Mouse (Mus musculus): Measurements from ENCODE around the gene Gm19345.

Gm19345 gene

GRCm38 (mm10) chr7:19824182-19824973 is 27.4 kb upstream of the Gm19345 start:
- in situ Hi-C loops (cut with MboI, MseI): no loop called here

- in situ Hi-C loops (cut with MboI, MseI): no loop called here
Observed at GRCm38 (mm10) chr7:19826756-19827155, 25.0 kb upstream of the Gm19345 start.

- in situ Hi-C loops (cut with MboI, MseI): no loop called here
Observed at GRCm38 (mm10) chr7:19829694-19830093, 22.1 kb upstream of the Gm19345 start.

DNA sequence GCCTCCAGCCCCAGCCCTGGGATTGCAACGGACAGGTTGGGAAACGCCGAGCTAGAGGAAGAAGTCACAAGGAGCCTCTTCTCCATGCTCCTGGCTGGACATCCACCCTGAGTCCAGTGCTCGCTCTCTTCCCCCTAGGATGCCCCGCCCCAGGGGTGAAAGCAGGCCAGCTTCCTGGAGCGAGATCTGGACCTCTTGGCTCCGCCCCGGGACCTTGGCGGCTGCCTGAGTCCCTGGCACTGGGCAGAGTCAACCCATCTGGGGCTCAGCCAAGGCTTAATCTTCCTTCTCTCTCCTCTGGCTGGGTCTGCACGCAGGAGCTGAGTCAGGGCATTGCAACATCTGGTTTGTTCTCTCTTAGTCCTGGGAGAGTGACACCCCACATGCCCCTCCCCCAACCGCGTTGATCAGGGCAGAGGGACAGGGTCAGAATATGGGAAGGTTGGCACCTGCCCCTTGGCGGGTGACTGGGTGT is 21.1 kb upstream of the Gm19345 start:
- in situ Hi-C loops (cut with MboI, MseI): no loop called here

DNA sequence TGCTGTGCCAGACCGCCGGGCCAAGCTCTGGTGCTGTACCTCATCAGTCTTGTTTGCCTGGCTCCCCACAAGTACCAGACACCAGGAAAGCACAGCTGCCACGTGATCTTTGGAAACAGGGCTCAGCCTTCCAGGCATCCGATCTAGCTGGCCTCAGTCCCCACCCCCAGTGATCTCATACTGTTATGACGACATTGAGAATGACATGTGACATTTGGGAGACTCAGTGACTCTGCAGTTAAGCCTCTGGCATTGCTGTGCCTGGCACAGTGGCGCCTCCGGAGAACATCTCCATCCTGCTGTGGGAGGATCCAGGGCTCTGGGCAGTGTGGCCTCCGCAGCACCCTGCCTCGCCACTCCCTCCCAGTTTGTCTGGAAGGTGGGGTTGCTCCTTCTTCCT is 20.0 kb upstream of the Gm19345 start:
- in situ Hi-C loops (cut with MboI, MseI): no loop called here

DNA sequence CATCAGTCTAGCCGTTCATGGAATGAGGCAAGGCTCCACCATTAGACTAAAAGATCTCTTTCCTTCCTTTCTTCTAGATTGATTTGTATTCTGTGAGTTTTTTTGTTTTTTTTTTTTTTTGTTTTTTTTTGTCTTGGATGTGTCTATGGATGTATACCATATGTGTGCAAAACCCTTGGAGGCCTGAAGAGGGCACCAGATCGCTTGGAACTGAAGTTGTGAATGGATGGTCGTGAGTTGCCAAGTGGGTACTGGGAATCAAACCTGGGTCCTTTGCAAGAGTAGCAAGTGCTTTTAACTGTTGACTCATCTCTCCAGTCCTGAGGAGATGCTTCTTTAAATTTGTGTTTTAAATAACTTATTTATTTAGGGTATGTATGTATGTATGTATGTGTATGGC is 17.7 kb upstream of the Gm19345 start:
- in situ Hi-C loops (cut with MboI, MseI): no loop called here

DNA sequence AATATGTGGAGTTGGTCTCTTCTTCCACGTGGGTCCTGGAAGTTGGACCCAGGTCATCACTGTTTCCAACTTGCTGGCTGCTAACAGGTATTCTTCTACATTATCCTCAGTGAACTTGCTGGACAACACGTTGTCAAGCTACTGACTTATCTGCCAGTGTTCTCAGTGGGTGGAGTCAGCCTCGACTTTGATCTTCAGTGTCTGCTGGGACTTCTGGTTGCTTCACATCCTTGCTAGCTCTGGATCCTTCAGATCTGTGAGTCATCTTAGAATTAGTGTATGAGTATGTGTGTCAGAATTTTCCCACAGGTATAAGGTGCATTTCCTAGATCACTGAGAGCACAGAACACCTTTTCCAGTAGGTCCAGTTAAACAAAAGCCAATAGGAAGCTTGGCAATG is 15.0 kb upstream of the Gm19345 start:
- in situ Hi-C loops (cut with MboI, MseI): no loop called here

- in situ Hi-C loops (cut with MboI, MseI): loop anchor here (5.0 kb wide), 1 partner anchor 38 kb away; no protein-coding TSS in a partner anchor
Observed at GRCm38 (mm10) chr7:19840371-19840770, 11.4 kb upstream of the Gm19345 start.

GRCm38 (mm10) chr7:19840936-19841335 is 10.9 kb upstream of the Gm19345 start:
- in situ Hi-C loops (cut with MboI, MseI): loop anchor here (5.0 kb wide), 1 partner anchor 39 kb away; no protein-coding TSS in a partner anchor

- in situ Hi-C loops (cut with MboI, MseI): loop anchor here (5.0 kb wide), 1 partner anchor 40 kb away; no protein-coding TSS in a partner anchor
Observed at GRCm38 (mm10) chr7:19841686-19842413, 10.0 kb upstream of the Gm19345 start.

- in situ Hi-C loops (cut with MboI, MseI): loop anchor here (5.0 kb wide), 1 partner anchor 41 kb away; no protein-coding TSS in a partner anchor
Observed at GRCm38 (mm10) chr7:19842885-19843504, 8.8 kb upstream of the Gm19345 start.

DNA sequence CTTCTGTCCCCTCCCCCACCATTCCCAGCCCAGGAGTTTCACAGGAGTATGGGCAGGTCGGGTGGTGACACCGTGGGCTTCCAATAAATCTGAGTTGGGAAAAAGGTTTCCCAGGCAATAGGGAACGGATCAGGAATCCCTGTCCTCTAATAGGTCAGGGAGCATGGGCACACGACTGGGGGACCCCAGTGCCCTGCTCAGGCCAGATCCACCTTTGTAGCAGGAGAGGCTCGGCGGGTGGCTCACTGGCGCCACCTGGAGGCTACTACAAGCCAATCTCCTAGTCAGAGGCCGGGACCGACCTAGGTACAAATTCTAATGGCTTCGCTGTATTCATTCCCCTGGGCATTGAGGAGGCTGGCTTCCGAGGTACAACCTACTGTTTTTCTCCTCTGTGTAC is 8.2 kb upstream of the Gm19345 start:
- in situ Hi-C loops (cut with MboI, MseI): loop anchor here (5.0 kb wide), 1 partner anchor 41 kb away; no protein-coding TSS in a partner anchor

GRCm38 (mm10) chr7:19844521-19845171 is 7.2 kb upstream of the Gm19345 start:
- in situ Hi-C loops (cut with MboI, MseI): loop anchor here (5.0 kb wide), 1 partner anchor 42 kb away; no protein-coding TSS in a partner anchor

DNA sequence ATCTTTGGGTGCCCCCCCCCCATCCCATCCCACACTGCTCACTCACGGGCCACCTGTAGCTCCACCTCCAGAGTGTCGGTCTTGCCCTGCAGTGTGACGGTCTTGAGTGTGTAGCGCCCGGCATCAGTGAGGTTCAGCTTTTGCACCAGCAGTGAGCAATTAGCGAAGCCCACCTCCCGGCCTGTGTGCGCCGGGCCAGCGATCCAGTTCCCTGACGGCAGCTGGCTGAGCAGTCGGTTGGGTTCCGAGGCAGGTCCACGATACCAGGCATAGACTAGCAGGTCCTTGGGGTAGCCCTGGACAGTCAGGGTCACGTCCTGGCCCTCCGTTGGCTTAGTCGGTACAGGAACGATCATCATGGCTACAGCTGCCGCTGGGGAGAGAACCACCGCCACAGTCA is 1.7 kb downstream of the Gm19345 start:
- in situ Hi-C loops (cut with MboI, MseI): no loop called here

DNA sequence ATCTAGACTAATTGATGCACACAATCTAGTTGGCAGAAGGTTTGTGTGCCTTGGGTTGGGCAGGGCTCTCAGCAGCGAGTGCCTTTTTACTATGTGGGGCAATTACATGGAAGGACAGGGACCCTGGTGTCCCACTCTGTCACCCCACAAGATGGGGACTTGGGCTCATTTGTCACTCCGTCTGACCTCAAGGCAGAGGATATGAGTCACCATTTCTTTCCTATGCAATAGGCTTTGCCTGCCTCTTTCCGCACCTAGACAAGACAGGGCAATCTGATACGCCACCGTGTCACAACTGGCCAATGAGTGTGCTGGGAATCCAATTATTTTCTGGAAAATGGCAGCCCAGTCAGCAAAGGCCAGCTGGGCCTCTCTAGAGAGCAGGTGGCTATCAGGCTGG is 3.9 kb downstream of the Gm19345 start:
- in situ Hi-C loops (cut with MboI, MseI): no loop called here

- in situ Hi-C loops (cut with MboI, MseI): no loop called here
Observed at GRCm38 (mm10) chr7:19856283-19856682, 4.5 kb downstream of the Gm19345 start.

DNA sequence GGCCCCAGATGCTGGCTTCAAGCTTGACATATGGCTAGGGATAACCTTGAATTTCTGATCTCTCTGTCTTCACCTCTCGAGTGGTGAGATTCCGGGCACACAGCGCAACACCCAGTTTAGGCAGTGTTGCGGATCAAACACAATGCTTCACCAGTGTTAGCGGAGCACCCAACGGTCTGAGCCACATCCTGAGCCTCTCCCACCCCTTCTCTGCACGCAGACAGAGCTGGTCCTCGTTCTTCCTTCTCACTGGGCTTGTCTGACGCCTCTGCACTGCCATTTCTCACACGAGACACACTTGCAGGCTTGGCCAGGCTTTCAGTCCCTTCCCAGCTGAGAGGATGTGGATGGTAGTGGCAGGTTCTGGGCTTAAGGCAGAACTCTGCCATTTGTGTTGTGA is 7.9 kb downstream of the Gm19345 start:
- in situ Hi-C loops (cut with MboI, MseI): no loop called here

DNA sequence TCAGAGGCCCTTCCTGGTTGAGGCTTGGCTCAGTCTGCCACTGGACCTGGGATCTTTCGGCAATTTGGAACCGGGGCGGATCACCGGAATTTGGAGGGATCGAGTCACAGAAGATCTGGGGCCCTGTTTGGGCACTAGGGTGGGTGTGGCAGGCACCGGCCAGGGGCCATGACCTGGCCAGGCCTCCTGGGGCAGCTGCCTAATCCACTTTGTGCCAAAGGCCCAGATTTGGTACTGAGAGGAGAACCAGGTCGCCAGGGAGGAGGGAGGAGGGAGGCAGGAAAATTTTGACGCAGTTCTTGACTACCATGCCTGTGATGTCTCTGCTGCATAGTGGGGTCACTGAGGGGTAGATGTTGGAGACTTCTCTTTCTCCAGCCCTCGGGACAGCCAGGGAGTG is 9.4 kb downstream of the Gm19345 start, which contains the start of gene Ceacam16:
Gene Ceacam16, minus strand, starts transcription at position 101 of the 400 bp plus-strand sequence.
- in situ Hi-C loops (cut with MboI, MseI): no loop called here

DNA sequence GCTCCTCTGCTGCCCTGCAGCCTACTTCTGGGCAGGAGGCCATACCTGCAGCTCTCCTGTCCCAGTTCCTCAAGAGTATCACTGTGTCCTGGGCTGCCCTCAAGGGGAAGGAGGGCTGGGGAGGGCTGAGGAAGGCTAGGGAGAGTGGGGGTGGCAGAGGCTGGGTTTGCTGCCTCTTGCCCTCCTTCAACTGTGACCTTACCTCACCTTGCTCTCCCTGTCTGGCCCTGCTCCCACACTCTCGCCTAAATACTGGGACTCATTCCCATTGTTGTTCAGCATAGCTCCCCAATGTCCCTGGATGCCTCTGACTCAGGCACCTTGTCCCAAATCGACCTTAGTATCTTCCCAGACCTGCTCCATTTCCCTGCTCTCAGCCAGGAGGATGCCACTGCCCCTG is 12.4 kb downstream of the Gm19345 start:
- in situ Hi-C loops (cut with MboI, MseI): no loop called here

DNA sequence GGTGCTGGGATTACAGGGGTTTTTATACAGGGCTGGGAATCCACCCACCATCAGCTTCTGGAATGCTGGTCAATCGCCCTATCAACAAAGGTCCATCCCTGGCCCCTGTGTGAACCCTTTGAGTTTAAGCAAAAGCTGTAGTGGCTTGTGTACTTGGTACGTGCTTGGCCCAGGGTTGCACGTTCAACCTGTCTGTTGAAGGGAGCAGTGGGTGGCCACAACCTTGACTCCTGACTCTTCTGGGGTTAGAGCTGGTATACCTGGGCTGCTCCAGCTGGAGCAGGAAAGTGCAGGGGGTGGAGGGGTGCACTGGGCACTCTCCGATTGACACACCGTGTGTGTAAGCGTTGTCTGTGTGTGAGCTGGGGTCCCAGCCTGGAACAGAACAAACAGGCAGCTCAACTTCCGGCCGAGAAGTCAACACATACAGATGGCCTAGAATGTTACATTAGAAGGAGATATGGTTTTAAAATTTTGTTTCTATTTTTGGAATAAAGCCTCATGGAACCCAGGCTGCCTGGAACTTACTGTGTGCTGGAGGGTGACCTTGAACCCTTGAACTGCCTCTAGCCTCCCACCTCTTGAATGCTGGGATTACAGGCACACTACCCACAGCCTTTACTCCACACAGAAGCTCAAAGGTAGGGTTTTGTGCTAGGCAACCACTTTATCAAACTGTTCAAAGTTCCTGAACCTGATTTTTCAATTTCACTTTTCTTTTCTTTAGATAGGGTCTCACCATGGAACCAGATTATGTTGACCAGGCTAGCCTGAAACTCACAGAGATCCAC is 13.6 kb downstream of the Gm19345 start:
- in situ Hi-C loops (cut with MboI, MseI): no loop called here

DNA sequence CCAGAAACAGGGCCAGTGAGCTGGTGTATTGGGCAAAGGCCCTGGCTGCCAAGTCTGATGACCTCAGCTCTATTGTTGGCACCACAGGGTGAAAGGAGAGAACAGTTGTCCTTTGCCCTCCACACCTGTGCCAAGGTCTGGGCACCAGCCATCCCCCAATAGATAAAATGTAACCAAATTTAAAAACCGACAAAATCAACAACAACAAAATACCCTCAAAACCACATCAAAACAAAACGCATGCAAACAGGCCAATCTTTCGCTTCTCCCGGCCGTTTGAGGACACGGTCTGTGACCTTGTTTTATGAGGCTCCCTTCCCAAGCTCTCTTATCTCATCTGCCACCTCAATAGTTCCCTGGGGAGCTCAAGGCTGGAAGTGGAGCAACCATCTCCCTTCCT is 14.7 kb downstream of the Gm19345 start:
- in situ Hi-C loops (cut with MboI, MseI): no loop called here

Data from T-helper 2 cell (primary cell).